Comparison of ENCODE assay signal across 8 mouse cellular contexts in the genomic region with DNA sequence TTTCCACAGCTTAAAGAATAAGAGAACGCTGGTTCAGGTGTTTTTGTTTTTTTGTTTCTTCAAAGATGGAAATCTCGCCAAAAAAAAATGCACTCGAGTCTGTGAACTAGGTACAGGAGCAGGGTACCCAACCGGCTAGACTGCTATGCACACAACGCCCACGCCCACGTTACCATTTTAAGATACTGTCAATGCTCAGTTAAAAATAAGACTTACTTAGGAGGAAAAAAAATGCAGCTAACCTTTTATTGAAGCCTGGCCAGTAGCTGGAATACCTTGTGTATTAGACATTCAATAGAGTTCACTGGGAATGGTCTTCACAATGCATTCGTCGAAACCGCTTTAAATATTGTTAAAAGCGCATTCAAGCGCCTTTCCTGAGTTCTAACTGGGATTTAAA. TPM values are rescaled to one million over a fixed set of nuclear protein-coding genes. Genes with fewer than 3 reads are reported as not detected.
DNase-seq lines count a peak whose midpoint lies in the region; ATAC-seq and TF ChIP-seq lines count a peak whose summit lies in the region.

No protein-coding gene starts in this region.

- 2% methylated on average over 12 of the region's 12 CpGs for whole genome bisulfite sequencing in forebrain, embryonic 15.5 days
- 4% methylated on average over 12 of the region's 12 CpGs for WGBS in limb, embryonic 14.5 days

- H3K27ac ChIP-seq in forebrain, embryonic 15.5 days (replicated peaks) = peak overlapping the region; percentile 98
- H3K27ac ChIP-seq in limb, embryonic 14.5 days (replicated peaks; ENCODE audit: low read depth, low read length) = peak overlapping the region; percentile 92

- H3K4me3 ChIP-seq in E14TG2a.4 (replicated peaks; ENCODE audit: low read length) = peak overlapping the region; percentile 73; the same call in 1 of the 2 replicates
- peak overlapping the region; percentile 96 for H3K4me3 ChIP-seq in forebrain, embryonic 15.5 days
- H3K4me3 ChIP-seq in limb, embryonic 14.5 days (replicated peaks; ENCODE audit: low read length) = peak overlapping the region; percentile 94

- peak; percentile 37 for DNase-seq in heart, adult 11 months
- no peak for DNase-seq in heart, postnatal 10 days
- peak; percentile 31 for DNase-seq in limb, embryonic 14.5 days (ENCODE audit: low spot score)
- no peak for DNase-seq in ovary, adult 18-20 months (ENCODE audit: low spot score)
- no peak for DNase-seq in gastrocnemius, adult 18-20 months (ENCODE audit: low spot score)

- no peak for TF ChIP-seq POLR2A in limb, embryonic 14.5 days (IDR thresholded peaks at IDR 0.05; ENCODE audit: borderline replicate concordance, extremely low read depth, insufficient read depth, insufficient read length)

- no peaks in the 10 kb centered on the region for H3K36me3 ChIP-seq in E14TG2a.4 (ENCODE audit: insufficient read depth, low read length)
- peaks cover 14% of the 10 kb centered on the region; the same call in 1 of the 2 replicates for H3K36me3 ChIP-seq in forebrain, embryonic 15.5 days
- H3K36me3 ChIP-seq in limb, embryonic 14.5 days (ENCODE audit: control insufficient read depth, insufficient read depth, low read length) = peaks cover 15% of the 10 kb centered on the region

- peak overlapping the region; percentile 100 for H3K9ac ChIP-seq in forebrain, embryonic 15.5 days (replicated peaks)
- H3K9ac ChIP-seq in limb, embryonic 14.5 days (ENCODE audit: low read depth, low read length, severe bottlenecking) = peak overlapping the region; percentile 90

- no peaks in the 10 kb centered on the region for H3K9me3 ChIP-seq in E14TG2a.4 (ENCODE audit: low read length)
- H3K9me3 ChIP-seq in forebrain, embryonic 15.5 days = no peaks in the 10 kb centered on the region
- H3K9me3 ChIP-seq in limb, embryonic 14.5 days (ENCODE audit: control insufficient read depth, low read length) = no peaks in the 10 kb centered on the region

- TF ChIP-seq CTCF in E14TG2a.4 (conservative IDR thresholded peaks at IDR 0.05; ENCODE audit: low read length) = no peak

- ATAC-seq in forebrain, embryonic 15.5 days (replicated peaks) = no peak
- ATAC-seq in limb, embryonic 14.5 days (ENCODE audit: low FRiP score, low read depth) = no peak
- no peak for ATAC-seq in erythroid progenitor cell, adult 5-6 weeks (replicated peaks; ENCODE audit: low FRiP score, poor library complexity, severe bottlenecking)

- peak overlapping the region; percentile 77 for H3K4me2 ChIP-seq in forebrain, embryonic 15.5 days (replicated peaks)
- H3K4me2 ChIP-seq in limb, embryonic 14.5 days (replicated peaks; ENCODE audit: low read depth, low read length, severe bottlenecking) = peak overlapping the region; percentile 80

- intact Hi-C loops in heart, postnatal 10 days (cut with DNase I) = no loop called here

- peaks cover 49% of the 10 kb centered on the region for H3K27me3 ChIP-seq in E14TG2a.4 (ENCODE audit: insufficient read depth, low read length)
- H3K27me3 ChIP-seq in forebrain, embryonic 15.5 days = no peaks in the 10 kb centered on the region
- no peaks in the 10 kb centered on the region for H3K27me3 ChIP-seq in limb, embryonic 14.5 days (ENCODE audit: control insufficient read depth, insufficient read depth, low read length)

- H3K4me1 ChIP-seq in E14TG2a.4 (replicated peaks; ENCODE audit: low read depth, low read length) = peaks cover 34% of the 10 kb centered on the region
- peaks cover 31% of the 10 kb centered on the region for H3K4me1 ChIP-seq in forebrain, embryonic 15.5 days
- peaks cover 6% of the 10 kb centered on the region; the same call in 1 of the 2 replicates for H3K4me1 ChIP-seq in limb, embryonic 14.5 days (ENCODE audit: control insufficient read depth, insufficient read depth, low read length)

RNA-seq across cellular contexts. Expression of gene Sox11, which starts 4.3 kb away (rescaled TPM):
- 1 to 10 TPM; 2.3 TPM for total RNA-seq in heart, postnatal 10 days (2021)
- 1,052 and 1,056 TPM in 2 replicates for polyA plus RNA-seq in forebrain, embryonic 15.5 days (2015; fragmentation: Nextera tagmentation; extraction: Ambion mirVana)
- polyA plus RNA-seq in limb, embryonic 14.5 days (2012; rRNA removed) = 35.1 and 46.0 TPM in 2 replicates
- 102 and 139 TPM in 2 replicates for polyA plus RNA-seq in limb, embryonic 14.5 days (2014; fragmentation: Nextera tagmentation; extraction: Ambion mirVana)
- not detected in 2 replicates for total RNA-seq in erythroid progenitor cell, adult 5-6 weeks (2015; ENCODE audit: low replicate concordance)
- not detected in 2 replicates for total RNA-seq in erythroid progenitor cell, adult 5-6 weeks (2017; ENCODE audit: low replicate concordance)
- under 1 TPM; 0.02 TPM for total RNA-seq in gastrocnemius, adult 18-20 months (2021)

Comparison
In these comparisons a context has a peak if more than half of its experiments do, and no peak if none do; other contexts are left out.
1. DNase-seq: peak in heart, adult 11 months (single experiment) and limb, embryonic 14.5 days (single experiment); none in heart, postnatal 10 days (0 of 2), ovary, adult 18-20 months (single experiment) and gastrocnemius, adult 18-20 months (single experiment).
2. Peak in every context shown above with its lines, with median percentiles within 50 percentile points of each other: H3K4me3 ChIP-seq.